Mouse (Mus musculus): ENCODE results near the gene Prkg2.

Prkg2 gene

DNA sequence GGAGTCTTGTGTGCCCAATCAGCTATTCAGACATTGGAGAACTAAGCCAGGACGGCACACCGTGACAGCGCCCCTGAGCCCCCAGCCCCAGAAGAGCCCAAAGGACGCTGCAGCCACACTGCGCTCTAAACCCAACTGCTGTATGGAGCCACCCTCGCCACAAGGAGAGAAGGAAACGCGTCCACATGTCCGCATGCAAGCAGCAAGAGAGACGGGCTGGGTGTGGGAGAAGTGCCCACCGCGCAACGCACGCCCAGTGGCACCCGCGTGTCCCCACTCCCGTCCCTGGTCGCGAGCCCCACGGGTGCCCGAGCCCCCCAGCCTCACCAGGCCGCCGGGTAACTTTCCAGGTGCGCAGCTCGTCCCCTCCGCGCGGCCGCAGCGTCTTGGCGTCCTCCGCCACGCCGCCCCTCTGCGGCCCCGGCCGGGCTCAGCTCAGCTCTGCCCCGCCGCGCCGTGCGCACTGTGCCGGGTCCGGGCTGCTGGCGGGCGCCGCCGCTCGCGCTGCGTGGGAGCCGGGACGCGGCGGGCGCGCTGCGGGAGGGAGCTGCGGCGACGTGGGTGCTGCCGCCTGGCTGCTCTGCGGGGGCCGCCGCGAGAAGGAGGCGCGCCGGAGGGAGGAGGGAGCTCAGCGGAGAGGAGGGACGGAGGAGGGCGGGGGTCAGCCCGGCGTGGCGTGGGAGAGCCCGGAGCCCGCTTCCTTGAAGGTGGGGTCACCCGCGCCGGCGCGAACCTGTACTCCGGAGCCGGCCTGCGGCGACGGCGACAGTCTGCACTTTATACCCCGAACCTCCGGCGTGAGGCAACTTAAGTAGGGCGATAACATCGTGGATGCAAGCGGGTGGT, at the start of gene Prkg2:
Prkg2 (minus strand) TSS at position 756 of the 846 bp plus-strand sequence.
- DNase-seq (ENCODE audit: low spot score in 2 of 2), result peak; percentile 58 to 62

- DNase-seq (ENCODE audit: low spot score in 2 of 2), result no peak
Observed at GRCm38 (mm10) chr5:99083955-99084354, 46.8 kb upstream of the Prkg2 start.

- DNase-seq (ENCODE audit: low spot score in 2 of 2), result no peak
Observed at GRCm38 (mm10) chr5:99078375-99078774, 41.2 kb upstream of the Prkg2 start.

DNA sequence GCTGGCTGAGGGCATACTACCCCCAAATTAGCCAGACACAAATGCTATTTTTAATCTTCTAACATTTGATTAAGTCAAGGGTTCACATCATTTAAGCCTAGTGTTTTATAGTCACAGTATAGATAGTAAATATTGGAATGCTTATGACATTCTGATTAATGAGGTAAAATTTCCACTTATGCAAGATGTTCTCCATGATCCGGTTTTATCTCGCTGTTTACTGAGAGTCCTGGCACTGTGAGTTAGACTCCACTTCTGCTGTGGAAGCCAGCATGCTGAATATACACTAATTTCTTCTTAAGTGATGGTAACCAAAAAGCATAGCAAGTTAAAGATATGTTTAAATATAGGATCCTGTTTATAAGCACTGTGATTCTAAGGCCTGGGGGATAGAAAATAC, 31.2 kb upstream of the Prkg2 start:
- no peak for DNase-seq (ENCODE audit: low spot score in 2 of 2)

- DNase-seq (ENCODE audit: low spot score in 2 of 2), result no peak
Observed at GRCm38 (mm10) chr5:99062582-99062981, 25.4 kb upstream of the Prkg2 start.

- DNase-seq (ENCODE audit: low spot score in 2 of 2), result no peak
Observed at GRCm38 (mm10) chr5:99039021-99039420, 1.9 kb upstream of the Prkg2 start.

DNA sequence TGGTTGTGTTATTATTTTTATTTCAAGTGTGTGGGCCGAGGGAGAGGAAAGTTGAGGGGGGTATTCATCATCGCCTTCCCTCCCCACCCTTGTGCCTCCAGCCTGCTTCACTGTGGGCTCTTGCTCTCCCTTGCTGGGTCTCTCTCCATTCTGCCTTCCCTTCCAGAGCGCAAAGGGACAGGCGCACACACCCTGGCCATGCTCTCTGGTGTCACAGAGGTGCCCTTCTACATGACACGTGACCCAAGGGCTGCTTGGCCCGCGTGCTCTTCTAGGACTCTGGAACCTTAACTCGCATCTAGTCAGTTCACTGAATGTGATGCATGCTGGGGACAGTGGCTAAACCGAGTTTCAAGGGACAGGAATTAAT, 276 bp upstream of the Prkg2 start:
- DNase-seq (ENCODE audit: low spot score in 2 of 2), result peak in 1 of 2 experiments; percentile 33

DNA sequence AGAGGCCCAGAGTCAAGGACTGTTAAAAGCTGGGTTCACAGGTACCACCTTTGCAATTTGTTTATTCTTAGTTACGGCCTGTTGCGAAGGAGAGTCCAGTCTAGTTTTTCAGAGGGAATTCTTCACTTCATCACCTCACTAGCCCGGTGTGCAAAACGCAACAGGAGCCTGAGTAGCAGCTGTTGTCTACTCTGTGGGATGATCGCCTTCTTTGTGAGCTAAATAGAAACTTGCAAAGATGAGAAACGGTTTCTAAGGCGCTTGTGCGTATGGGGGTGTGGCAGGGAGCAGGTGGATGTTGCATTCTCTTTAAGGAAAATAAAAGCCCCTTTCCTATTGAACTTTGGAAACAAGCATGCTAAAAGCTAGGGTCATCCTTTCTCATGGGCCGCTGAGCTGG, 1.2 kb downstream of the Prkg2 start:
- peak; percentile 47 to 59 for DNase-seq (ENCODE audit: low spot score in 2 of 2)

- DNase-seq (ENCODE audit: low spot score in 2 of 2), result no peak
Observed at GRCm38 (mm10) chr5:99031551-99032149, 5.5 kb downstream of the Prkg2 start.

DNA sequence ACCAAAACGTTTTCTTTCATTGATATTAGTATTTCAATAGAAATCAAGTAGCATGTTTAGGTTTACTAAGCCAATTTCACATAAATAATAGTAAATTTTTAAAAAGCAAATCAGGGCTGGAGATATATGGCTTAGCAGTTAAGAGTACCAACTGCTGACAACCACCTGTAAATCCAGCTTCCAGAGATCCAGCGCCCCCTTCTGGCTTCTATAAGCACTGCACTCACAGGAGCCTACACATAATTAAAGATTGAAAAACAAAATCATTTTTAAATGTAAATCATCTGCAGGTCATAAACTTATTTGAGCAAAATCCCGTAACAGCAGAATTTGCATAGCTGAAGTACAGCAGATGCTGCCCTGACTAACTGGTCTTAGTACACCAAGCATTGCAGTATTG, 10.8 kb downstream of the Prkg2 start:
- no peak for DNase-seq (ENCODE audit: low spot score in 2 of 2)

GRCm38 (mm10) chr5:99019709-99020108, 17.4 kb downstream of the Prkg2 start:
- peak; percentile 66 to 72 for DNase-seq (ENCODE audit: low spot score in 2 of 2)

DNA sequence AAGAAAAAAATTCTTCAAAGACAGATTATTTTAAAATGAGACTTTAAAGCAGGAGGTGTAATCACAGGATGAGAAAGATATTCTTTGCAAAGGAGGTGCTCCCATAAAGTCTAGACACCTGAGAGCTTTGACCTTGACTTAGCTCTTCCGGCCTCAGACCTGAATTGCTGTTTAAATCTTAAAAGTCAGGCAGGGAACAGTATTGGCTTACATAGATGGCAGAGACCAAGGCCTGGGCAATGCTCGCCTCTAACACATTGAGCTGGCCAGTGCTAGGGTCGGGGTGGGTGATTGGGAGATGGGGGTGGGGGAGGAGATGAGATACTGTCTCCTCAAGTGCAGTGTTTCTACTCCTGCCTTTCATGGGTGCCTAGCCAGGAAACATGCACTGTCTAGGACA, 22.0 kb downstream of the Prkg2 start:
- DNase-seq (ENCODE audit: low spot score in 2 of 2), result no peak

- no peak for DNase-seq (ENCODE audit: low spot score in 2 of 2)
Observed at GRCm38 (mm10) chr5:99010448-99011151, 26.6 kb downstream of the Prkg2 start.

DNA sequence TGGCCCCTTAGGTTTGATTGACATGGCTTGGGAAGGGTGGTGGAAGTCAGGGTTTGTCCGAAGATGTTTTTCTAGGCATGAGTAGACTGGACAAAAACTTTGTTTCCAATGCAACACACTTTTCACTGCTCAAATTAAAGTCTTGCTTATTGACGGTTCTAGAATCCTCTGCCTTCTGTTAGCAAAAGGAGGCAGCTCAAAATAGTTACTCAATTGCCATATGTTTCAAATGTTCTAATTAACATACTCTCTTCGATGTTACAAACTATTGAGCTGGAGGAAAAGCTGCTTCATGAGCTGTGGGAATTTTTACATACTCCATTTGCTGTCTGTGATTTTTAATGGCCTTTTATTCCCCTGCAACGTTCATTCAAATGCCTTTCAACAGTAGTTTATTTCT, 39.0 kb downstream of the Prkg2 start:
- no peak for DNase-seq (ENCODE audit: low spot score in 2 of 2)

DNA sequence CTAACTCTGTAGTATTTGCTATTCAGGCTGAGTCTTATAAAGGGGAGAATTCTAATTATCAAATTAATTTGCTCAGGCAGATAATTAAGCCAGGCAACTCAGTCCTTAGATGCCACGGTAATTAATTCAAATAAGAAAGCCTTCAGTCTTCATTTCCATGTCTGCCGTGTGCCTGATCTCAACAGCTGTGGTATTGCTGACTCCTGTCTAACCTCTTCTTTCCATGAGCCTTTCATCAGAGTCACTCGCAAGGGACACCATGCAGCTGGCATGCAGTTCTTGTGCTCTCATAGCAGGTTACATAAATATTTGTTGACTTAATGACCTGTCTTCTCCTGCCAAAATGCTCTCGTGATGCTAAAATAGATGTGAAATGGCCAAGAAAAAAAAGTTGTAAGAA, 41.4 kb downstream of the Prkg2 start:
- DNase-seq (ENCODE audit: low spot score in 2 of 2), result no peak

- DNase-seq (ENCODE audit: low spot score in 2 of 2), result no peak
Observed at GRCm38 (mm10) chr5:98991600-98991999, 45.6 kb downstream of the Prkg2 start.

DNA sequence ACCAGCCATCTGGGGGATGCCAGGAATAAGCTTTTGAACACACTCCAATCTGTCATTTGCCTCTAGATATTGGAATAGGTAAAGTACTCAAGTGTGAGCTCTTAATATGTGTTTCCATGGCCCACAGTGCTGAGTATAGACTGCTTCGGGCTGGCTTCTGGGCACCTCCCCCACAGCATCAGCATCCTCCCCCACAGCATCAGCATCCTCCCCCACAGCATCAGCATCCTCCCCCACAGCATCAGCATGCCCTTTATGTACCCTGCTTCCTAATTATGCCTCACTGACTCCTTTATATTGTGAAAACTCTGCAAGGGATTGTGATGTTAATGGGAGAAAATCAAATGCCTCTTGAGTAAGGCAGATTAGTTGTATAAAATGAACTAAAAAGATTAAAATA, 49.5 kb downstream of the Prkg2 start:
- DNase-seq (ENCODE audit: low spot score in 2 of 2), result no peak

GRCm38 (mm10) chr5:98987116-98987515, 50.0 kb downstream of the Prkg2 start:
- no peak for DNase-seq (ENCODE audit: low spot score in 2 of 2)

GRCm38 (mm10) chr5:98986459-98986858, 50.7 kb downstream of the Prkg2 start:
- DNase-seq (ENCODE audit: low spot score in 2 of 2), result no peak

- no peak for DNase-seq (ENCODE audit: low spot score in 2 of 2)
Observed at GRCm38 (mm10) chr5:98986011-98986410, 51.1 kb downstream of the Prkg2 start.

- DNase-seq (ENCODE audit: low spot score in 2 of 2), result no peak
Observed at GRCm38 (mm10) chr5:98985077-98985476, 52.1 kb downstream of the Prkg2 start.

- no peak for DNase-seq (ENCODE audit: low spot score in 2 of 2)
Observed at GRCm38 (mm10) chr5:98981304-98981703, 55.8 kb downstream of the Prkg2 start.

DNA sequence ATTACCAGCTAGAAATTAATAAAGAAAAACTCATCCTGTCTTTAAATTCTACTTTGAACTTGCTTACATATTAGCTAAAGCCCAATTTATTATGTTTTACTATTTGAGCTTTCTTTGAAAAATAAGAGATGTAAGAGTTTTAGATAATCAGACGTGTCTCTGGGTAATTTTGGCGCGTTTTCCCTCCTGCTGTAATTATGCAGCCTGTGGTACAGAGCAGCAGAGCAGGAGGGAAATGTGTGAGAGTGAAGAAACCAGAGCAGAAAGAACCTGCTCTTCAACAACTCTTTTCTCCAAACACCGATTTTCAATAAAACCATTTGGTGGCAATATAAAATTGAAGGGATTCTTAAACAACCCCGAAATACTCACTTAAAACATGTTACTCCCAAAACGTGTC, 58.8 kb downstream of the Prkg2 start:
- no peak for DNase-seq (ENCODE audit: low spot score in 2 of 2)

Measured in right cerebral cortex, adult 2 months (tissue).